Mouse (Mus musculus) brain, embryonic 18.5 days (tissue): Measurements from ENCODE around the gene Farsa.

Experiments
- DNase-seq: peaks from one replicate; pipeline ENCODE4 v3.0.0-alpha.2; 2012; ENCODE audit warnings: low read depth, low spot score

Farsa gene

DNA sequence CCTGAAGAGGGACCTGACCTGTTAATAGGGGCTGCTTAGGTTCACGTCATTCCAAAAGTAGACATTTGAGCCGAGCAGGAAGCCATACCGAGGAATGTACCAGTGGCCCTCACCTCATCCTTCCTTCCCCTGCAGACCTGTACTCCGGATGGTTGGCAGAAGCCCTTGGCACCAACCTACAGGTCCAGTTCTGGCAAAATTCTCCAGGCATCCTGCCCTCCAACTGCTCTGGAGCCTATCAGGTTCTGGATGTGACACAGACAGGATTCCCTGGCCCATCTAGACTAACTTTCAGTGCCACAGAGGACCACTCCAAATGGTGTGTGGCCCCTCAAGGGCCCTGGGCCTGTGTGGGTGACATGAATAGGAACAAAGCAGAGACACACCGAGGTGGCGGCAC, 53.8 kb downstream of the Farsa start:
- no peak for DNase-seq

DNA sequence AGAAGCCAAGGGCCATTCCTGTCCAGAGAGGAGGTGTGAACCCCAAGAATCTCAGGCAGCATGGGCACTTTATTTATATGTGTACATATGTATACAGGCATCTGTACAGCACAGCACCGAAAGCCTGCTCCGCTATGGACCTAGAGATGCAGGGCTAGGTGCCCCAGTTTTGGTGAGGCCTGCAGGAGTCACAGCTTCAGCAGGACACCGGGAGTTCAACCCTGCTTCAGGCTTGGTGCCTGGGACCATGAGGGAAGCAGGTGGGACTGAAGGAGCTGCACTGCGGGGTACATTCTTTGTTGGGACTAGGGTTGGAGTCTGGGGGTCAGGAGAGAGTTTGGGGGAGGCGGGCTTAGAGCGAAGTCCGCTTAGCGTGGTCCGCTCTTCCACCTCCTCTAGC, 55.1 kb downstream of the Farsa start:
- DNase-seq: no peak

DNA sequence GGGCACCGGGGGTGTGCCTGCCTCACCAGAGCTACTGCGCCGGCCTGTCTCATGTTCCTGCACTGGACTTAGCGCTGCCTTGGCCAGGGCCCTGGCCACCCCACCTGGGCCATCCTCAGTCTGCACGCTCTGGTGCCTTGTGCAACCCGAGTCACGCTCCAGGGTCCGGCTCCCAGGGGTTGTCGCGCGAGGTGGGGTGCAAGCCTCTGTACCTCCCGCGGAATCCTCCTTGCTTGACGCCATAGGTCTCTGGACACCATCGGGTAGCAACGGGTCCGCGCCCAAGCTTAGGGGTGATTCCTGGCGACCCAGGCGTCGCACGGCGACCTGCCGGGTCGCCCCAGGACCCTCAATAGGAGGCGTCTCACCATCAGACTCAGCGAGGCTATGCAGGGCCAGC, 55.6 kb downstream of the Farsa start:
- DNase-seq: no peak

GRCm38 (mm10) chr8:84912895-84913501, 56.2 kb downstream of the Farsa start:
- no peak for DNase-seq

DNA sequence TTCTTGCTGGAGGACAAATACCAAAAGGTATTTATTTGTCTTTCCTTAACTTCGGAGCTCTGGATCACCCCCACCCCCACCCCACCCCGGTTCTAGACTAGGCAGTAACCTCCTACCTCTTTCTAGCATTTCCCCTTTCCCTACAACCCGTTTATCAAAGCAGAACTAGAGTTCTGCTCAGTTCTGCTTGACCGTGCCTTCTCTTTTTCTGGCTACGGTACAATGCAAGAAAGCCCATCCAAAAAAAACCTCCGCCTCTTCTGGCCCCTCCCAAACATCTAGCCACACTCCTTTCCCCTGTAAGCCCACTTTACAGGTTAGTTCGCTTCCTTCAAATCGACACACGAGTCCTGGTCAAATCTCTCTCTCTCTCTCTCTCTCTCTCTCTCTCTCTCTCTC, 56.7 kb downstream of the Farsa start:
- no peak for DNase-seq

- no peak for DNase-seq
These were observed 57.2 kb downstream of the Farsa start for GRCm38 (mm10) chr8:84913960-84914359.

GRCm38 (mm10) chr8:84915269-84915668, 58.5 kb downstream of the Farsa start:
- no peak for DNase-seq

DNA sequence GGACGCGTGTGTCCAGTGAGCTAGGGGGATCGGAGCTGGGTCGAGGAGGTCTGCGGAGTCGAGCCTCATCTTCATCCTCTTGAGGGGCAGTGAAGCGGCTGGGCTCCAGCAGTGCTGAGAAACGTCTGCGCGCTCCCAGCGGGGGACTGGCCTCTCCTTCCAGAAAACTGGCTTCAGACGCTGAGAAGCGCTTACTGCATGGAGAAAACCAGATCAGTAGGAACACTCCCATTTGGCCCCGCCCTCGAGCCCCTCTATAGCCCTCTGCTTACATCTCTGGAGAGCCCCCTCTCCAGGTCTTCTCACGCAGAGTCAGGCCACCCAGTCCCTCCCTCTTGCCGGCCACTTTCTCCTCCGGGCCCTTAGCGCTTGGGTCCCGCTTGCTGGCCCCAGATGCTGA, 61.0 kb downstream of the Farsa start:
- no peak for DNase-seq

DNA sequence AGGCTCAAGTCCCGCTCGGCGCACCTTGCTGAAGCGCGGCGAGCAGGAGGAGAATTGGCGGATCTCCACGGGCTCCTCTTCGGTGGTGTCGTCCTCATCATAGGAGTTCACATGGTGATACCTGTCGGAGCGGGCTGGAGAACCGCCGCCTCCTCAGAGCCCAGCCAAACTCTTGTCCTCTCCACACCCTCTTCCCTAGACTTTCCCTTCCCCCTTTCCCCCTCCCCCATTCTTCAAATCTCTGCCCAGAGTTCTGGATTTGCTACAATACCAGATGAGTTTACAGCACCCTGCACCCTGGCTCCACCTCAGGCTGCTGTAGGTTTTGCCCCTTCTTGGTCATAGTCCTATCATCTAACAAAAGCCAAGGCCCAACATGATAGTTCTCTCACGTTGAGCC, 61.9 kb downstream of the Farsa start:
- DNase-seq: no peak
